Mouse (Mus musculus): ENCODE data around the gene 4930564D02Rik.

4930564D02Rik gene

DNA sequence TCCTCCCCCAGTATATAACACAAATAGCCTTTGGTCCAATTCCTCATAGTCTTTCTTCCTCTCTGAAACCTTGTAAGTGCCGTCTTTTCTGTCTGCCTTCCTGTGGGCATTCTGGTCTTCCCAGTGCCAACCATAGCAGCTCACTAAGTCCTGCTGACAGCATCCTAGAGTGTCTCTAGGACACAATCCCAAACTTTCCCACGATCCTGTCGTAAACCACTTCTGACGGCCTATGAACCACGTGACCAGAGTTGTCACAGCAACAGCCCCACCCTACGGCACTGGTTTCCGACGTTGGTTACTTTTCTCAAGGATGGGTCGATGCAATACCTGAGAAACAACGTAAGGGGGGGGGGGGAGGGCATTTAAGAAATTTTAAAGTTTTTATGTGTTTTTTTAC is at the start of gene 4930564D02Rik:
Gene 4930564D02Rik, plus strand, starts transcription at position 301 of the 400 bp plus-strand sequence.
- CTCF ChIA-PET = interaction anchor here in 2 of 4 experiments (0.9 to 1.7 kb wide), 3 partner anchors 24 to 375 kb away, joined by 3 to 6 read pairs (median 3); no protein-coding TSS in a partner anchor
- POLR2A ChIA-PET = no interaction called here

DNA sequence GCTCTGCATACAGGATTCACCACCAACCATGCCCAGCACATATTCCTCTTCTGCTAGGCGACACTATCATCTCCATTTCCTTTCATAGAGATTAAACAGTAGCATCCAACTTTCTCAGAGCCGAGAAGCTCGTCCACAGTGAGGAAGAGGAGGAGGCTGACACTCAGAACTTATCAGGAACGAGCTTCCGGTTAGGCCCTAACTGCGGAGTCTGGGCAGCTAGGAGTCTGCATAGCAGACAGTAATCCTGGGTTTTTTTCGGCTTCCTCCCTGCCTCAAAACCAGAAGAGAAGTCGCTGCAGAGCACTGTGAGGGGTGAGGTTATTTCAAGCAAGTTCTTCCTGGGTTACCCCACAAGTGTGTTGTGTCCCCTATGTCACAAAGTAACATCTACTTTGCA is 49.3 kb upstream of the 4930564D02Rik start:
- POLR2A ChIA-PET = no interaction called here
- CTCF ChIA-PET = no interaction called here

DNA sequence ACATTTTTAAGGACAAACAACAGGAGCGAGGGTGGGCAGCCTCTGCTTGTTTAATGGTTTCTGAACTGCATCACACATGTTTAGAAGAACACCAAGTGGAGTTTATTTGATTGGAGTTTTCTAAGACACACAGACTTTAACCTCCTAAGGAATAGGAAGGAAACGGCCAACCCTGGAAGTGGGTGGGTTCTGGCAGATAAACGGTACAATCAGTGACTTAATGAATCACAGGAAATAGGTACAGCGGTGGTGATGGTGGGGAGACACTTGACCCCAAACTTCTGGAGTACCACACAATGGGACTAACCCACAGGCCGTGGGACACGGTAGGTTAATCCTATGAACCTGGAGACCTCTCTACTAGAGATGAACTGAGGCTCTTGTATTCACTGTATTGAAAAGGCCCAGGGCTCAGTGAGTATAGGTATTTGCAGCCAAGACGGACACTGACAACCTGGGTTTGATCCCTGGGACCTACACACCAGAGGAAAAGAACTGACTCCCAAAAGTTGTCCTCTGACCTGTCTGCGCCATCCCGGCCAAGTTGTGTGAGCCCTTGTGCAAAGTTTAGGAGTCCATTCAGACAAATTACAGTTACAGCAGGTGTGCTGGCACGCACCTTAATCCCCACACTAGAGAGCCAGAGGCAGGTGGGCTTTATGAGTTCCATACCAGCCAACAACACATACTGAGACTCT is 48.4 kb upstream of the 4930564D02Rik start:
- ChIA-PET POLR2A (interaction anchor here in 2 of 4 experiments (0.5 to 0.9 kb wide), 2 partner anchors 26 to 381 kb away, joined by 3 to 4 read pairs; no protein-coding TSS in a partner anchor), CTCF (no interaction called here)

DNA sequence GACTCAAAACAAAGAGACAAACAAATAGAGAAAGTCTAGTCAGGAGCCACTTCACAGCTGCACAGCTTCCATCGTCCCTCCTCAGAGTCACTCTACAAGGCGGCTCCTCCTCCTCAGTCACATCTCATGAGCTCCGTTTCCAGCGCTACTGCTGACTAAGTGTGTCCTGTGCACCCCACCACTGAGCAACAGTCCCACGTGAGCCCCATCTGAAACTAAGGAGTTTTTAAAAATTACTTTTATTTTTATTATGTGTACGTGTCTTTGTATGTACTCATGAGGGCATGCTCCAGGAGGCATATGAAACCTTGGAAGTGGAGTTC is 47.9 kb upstream of the 4930564D02Rik start:
- CTCF ChIA-PET = no interaction called here
- POLR2A ChIA-PET = interaction anchor here in 3 of 4 experiments (0.5 to 1.1 kb wide), 5 partner anchors 11 to 381 kb away, joined by 3 to 4 read pairs (median 3); no protein-coding TSS in a partner anchor

DNA sequence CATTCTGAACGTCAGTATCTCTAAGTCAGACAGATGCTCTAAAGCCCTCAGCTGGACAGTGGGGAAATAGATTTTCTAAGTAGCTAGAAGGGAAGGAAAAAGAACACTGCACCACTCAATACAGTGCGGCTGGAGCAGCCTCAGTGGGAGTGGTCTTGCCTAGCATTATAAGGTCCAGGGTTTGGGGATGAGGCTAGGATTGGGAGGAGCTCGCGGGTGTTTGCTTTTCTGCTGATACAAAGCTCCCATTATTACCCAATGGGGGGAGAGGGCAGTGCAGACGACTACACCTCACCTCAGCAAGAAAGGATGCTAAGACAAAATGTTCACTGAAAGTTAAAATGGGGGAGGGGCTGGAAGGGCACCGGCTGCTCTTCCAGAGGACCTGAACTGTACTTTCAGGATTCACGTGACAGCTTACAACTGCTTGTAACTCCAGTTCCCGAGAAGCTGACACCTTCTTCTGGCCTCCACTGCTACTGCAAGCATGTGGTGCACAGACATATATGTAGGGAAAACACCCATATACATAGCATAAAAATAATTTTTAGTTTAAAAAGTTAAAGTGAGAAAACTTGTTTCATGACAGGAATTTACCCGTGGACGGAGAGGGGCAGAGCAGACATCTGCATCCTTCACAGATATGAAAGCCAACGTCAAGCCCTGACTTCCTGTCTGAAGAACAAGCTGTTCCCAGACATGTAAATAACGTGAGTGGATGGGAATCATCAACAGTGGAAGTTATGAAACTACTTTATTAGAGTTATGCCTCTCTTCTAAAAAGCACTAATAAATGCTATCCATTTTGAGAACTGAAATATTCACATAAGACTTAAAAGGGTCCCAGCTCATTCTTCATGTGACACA is 46.6 kb upstream of the 4930564D02Rik start:
- ChIA-PET POLR2A (interaction anchor here in 3 of 4 experiments (0.7 to 1.8 kb wide), 7 partner anchors 10 to 908 kb away, joined by 3 to 5 read pairs (median 3); partner anchors contain the start of gene Cttnbp2nl (in 1 of the 3)), CTCF (interaction anchor here in 2 of 4 experiments (0.6 to 1.1 kb wide), 2 partner anchors 231 to 305 kb away, joined by 3 to 6 read pairs; no protein-coding TSS in a partner anchor)

DNA sequence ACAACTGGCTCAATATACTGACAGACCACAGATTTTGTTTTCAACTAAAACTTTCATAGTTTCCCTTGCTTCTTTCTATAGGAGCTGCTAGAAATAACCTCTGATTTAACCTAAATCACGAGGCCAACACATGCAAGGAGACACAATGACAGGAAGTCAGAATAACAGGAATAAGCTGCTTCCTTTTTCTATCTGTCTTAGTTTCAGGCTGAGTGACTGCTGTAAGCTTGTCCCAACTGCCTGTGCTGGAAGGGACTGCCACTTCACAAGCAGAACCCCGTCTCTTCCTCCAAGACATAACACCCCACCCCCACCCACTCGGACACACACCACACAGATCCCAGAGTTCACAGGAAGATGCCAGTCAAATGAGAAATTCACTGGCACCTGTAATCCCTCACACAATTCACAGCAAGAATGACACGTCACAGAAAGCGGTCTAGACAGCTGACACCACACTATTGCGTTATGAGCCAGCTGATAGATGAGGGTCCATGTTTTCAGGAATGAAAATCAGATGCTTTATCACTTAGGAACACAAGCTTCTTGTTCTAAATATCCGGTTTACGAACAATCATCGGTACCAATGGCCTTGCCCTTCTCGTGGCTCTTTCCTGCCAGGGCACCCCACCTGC is 43.2 kb upstream of the 4930564D02Rik start:
- ChIA-PET POLR2A (interaction anchor here in 2 of 4 experiments (0.7 to 1.1 kb wide), 3 partner anchors 13 to 22 kb away, joined by 3 to 12 read pairs (median 4); no protein-coding TSS in a partner anchor), CTCF (no interaction called here)

DNA sequence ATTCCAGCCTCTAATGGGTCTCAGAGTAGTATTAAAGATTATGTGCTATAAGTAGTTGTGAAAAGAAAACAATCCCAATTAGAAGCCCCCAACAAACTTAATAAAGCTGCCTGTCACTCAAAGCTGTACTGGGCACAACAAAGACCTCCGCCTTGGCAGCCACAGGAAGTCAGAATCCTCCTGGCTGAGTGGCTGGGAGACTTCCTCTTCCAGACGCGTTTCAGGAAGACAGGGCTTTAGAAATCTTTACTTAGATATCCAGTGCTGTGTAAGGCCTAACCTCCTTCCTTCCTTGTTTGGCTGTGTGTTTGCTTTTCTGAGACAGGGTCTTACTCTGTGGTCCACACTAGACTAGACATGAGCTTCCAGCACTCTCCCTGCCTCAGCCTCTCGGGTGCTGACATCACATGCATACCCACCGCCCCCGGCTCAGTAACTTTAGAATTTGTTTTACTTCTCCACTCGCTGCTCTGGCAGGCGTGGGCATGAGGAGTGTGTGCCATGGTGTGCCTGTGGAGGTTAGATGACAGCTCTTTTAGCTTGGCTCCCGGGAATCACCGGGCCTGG is 30.3 kb upstream of the 4930564D02Rik start:
- CTCF ChIA-PET = interaction anchor here in 2 of 4 experiments (1.2 to 1.3 kb wide), 2 partner anchors 23 to 278 kb away, joined by 3 read pairs; no protein-coding TSS in a partner anchor
- POLR2A ChIA-PET = interaction anchor here in 3 of 4 experiments (0.6 to 1.4 kb wide), 7 partner anchors 12 to 389 kb away, joined by 3 to 4 read pairs (median 3); partner anchors contain the start of genes Capza1 (in 1 of the 3) and St7l (in 1 of the 3)

DNA sequence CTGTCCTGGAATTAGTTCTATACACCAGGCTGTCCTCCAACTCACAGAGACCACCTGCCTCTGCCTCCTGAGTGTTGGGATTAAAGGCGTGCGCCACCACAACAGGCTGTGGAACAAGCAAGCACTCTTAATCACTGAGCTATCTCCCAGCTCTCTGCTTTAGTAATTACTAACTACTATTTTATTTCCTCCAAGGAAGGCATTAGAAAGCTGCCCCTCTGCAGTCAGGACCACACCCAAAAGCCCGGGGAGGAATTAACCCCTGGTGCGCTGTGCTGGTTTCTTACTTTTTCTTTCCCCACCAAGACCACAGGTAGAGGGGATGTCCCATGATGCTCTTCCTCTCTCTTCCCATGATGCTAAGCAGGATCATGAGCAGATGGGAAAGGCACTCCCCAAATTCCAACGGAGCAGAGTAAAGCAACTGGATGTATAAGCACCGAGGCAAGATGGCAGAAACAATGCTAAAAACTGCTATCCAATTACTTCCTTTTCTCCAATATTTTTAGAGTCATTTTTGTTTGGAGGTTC is 29.3 kb upstream of the 4930564D02Rik start:
- ChIA-PET POLR2A (interaction anchor here in 2 of 4 experiments (0.7 to 1.4 kb wide), 9 partner anchors 11 to 219 kb away, joined by 3 to 4 read pairs (median 3); partner anchors contain the start of genes Capza1 (in 2 of the 2), St7l (in 2 of the 2) and Mov10 (in 1 of the 2)), CTCF (interaction anchor here in 2 of 4 experiments (0.8 to 1.3 kb wide), 3 partner anchors 22 to 279 kb away, joined by 3 read pairs; no protein-coding TSS in a partner anchor)

DNA sequence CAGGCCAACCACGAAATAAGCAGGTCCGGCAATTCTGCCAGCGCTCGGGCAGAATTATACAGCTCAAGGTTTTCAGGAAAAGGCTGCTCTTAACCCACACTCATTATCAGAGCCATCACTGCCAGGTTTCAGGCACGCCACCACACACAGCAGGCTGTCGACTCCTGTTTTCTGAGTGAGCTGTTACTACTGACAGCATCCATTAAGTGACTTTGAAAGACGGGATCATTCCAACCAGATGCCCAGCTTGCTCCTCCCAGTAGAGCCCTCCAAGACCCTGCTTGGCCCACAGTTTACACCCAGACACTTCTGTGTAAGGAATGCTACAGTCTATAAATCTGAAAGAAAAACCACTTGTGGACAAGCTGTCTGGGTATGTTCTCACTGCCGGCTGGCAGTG is 26.6 kb upstream of the 4930564D02Rik start:
- CTCF ChIA-PET = interaction anchor here in 1 of 4 experiments (0.8 kb wide), 1 partner anchor 274 kb away, joined by 3 read pairs; no protein-coding TSS in a partner anchor
- POLR2A ChIA-PET = interaction anchor here in 2 of 4 experiments (0.9 to 1.4 kb wide), 3 partner anchors 13 to 31 kb away, joined by 3 read pairs; partner anchors contain the start of gene Cttnbp2nl (in 2 of the 2)

DNA sequence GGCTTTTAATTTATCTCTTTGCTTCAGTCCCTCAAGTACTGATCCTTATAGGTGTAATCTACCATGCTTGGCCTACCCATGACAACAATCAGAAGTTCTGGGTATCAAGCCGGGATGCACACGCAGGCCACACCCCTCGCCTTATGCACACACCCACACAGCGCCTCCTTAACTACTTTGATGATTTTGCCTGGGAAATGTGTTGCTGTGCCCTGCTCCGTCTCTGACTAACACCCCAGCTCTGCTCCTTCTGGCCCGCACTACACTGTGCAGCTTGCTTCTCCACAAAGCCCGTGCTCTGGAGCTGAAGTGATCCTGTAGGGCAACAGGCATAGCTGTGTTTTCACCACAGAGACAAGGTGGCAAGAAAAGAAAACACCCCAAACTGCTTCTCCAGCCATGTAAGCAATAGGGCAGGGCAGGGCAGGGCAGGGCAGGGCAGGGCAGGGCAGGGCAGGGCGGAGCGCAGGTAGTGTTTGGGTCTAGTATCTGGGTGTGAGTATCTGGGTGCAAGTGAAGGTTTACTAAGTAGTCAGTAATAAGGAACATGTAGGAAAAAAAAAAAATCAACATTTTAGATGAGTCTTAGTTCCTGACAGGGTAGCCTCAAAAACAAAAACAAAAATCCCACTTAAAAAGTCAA is 25.5 kb upstream of the 4930564D02Rik start:
- POLR2A ChIA-PET = interaction anchor here in 1 of 4 experiments (1.0 to 1.4 kb wide), 2 partner anchors 12 to 40 kb away, joined by 3 read pairs; partner anchors contain the start of gene Cttnbp2nl
- CTCF ChIA-PET = no interaction called here

DNA sequence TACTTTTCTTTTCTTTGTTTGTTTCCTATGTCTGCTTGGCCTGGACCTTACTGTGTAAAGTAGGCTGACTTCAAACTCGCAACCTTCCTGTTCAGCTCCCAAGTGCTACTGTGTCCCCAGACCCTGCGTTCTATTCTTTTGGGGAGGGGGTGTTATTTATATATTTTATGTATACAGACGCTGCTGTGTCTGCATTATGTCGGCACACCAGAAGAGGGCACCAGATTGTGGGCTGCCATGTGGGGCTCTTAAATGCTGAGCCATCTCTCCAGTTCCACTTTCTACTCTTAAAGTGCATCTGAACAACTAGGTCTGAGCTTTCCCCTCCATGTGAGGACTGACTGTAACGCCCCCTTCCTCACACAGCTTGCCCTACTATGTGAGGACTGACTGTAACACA is 22.9 kb upstream of the 4930564D02Rik start:
- CTCF ChIA-PET = interaction anchor here in 2 of 4 experiments (0.6 to 1.3 kb wide), 4 partner anchors 15 to 285 kb away, joined by 3 to 4 read pairs (median 3); no protein-coding TSS in a partner anchor
- POLR2A ChIA-PET = interaction anchor here in 2 of 4 experiments (1.1 to 3.3 kb wide), 4 partner anchors 9 to 15 kb away, joined by 4 to 14 read pairs (median 5); partner anchors contain the start of gene Cttnbp2nl (in 2 of the 2)

DNA sequence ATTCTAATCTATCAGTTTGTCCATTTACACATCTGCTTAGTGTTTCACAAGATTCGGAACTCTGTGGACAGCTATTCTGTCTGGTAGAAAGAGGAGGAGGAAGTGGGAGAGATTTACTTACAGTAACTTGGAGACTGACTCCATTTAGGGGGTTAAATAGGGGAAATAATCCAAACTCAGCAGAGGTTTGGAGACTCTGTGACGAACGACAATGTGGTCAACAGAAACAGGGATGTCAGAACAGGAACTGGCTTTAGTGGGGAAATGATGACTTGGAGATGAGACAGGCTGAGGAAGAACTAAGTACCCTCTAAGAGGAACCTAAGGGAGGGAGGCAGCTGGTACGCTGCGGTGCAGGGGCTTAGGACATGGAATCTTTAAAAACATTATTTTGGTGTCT is 19.8 kb upstream of the 4930564D02Rik start:
- CTCF ChIA-PET = no interaction called here
- POLR2A ChIA-PET = no interaction called here

DNA sequence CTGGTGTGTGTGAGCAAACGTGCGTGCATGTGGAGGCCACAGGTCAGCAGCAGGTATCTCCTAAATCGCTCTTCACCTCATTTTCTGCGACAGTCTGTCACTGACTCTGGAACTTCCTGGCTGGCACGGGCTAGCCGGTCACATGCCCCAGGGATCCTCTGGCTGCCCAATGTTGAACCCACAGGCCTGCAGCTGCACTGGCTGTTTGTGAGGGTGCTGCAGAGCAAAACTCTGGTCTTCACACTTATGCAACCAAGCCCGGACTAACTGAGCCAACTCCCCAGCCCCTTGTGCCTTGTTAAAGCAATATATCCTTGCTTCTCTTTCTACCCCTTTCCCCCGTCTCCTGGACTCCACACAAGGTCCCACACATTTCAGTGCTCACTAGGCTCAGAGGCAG is 19.0 kb upstream of the 4930564D02Rik start:
- ChIA-PET CTCF (interaction anchor here in 2 of 4 experiments (1.1 to 1.9 kb wide), 2 partner anchors 11 kb away, joined by 3 to 5 read pairs; no protein-coding TSS in a partner anchor), POLR2A (no interaction called here)

DNA sequence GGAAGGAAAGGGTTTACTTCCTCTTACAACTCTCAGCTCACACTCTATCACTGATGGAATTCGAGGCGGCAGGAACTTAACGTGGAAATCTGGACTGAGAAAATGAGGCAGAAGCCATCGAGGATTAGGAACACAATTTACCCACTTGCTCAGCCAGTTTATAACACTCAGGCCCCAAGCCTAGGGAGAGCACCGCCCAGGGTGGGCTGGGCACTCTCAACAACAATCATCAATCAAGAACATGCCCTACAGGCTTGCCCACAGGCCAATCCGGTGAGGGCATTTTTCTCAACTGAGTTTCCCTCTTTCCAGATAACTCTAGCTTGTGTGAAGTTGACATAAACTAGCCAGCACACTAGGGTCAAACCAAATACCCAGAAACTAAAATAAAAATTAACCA is 16.8 kb upstream of the 4930564D02Rik start:
- ChIA-PET POLR2A (interaction anchor here in 1 of 4 experiments (0.8 kb wide), 1 partner anchor 193 kb away, joined by 3 read pairs; no protein-coding TSS in a partner anchor), CTCF (no interaction called here)

DNA sequence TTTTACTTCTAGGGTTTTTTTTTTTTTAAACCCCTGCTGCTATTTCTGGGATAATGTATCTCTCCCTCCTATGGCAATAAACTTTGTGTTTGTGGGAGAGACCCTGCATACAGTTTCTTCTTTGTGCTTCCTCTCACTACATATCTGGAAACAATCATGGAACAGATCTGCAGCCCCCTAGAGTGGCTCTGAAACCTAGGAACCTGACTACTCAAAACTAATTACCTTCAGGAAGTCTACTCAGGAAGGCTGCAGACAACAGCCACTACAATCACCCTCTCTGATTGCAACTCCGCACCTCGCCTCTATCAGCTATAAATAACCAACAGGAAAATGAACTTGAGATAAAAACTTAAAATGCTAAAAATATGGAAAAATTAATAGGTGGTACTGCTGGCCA is 15.5 kb upstream of the 4930564D02Rik start:
- ChIA-PET POLR2A (no interaction called here), CTCF (interaction anchor here in 1 of 4 experiments (1.2 kb wide), 1 partner anchor 58 kb away, joined by 3 read pairs; no protein-coding TSS in a partner anchor)

DNA sequence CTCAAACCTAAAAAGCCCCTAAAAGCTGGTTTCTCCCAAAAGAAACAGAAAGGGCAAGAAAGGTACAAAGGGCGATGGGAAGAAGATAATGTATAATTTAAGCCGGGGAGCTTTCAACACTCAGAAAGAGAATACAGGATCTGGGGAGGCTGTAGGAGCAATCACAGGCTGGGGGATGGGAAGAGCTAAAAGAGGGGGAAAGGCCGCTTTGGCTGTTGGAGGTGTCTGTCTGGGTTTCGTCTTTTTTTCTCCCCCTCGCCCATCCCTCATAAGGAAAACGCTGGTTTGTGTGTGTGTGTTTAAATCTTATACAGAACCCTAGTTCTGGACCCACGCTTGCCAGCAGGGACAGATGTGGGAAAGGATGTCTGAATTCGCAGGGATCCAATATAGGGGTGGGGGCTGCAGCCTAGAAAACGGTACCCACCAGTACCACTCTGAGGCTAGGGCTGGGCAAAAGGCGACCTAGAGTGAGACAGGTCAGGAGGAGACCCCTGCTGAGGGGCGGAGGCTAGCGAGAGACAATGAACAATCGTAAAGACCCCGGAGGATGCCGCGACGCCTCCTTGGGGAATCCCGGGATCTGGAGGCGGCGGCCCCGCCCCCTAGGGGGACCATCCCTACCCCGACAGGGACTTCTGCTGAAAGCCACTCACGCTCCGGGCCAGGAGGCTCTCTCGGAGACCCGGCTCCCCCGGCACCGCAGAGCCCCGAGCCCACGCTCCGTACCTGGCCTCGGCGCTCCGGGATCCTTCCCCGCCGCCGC is 14.3 kb upstream of the 4930564D02Rik start:
- POLR2A ChIA-PET = interaction anchor here (0.6 to 2.3 kb wide), 15 partner anchors 9 to 541 kb away, joined by 3 to 14 read pairs (median 3); partner anchors contain the start of gene Lrig2 (in 1 of the 4)
- CTCF ChIA-PET = interaction anchor here (0.7 to 1.9 kb wide), 13 partner anchors 13 to 376 kb away, joined by 3 to 10 read pairs (median 4); no protein-coding TSS in a partner anchor
